Mouse (Mus musculus): ENCODE measurements at regions not wholly inside any gene's neighbourhood (a gene's known extent, or its start where the extent isn't known, plus 50 kb on each side); places are given as distances from the start of the nearest gene placed in this dataset.
A peak's percentile ranks its signal among the peaks of the same experiment; 100 is the strongest.

GRCm38 (mm10) chr13:16320392-16320791 is 308.7 kb downstream of the Inhba start:
- TF ChIP-seq CTCF (IDR thresholded peaks at IDR 0.05) = no peak
- no peak overlapping the region for H3K4me3 ChIP-seq
- no peak for DNase-seq (ENCODE audit: extremely low spot score in 1 of 2, low spot score in 2 of 2)
- no peak overlapping the region for H3K27ac ChIP-seq
- intact Hi-C loops (cut with DNase I) = no loop called here

GRCm38 (mm10) chr13:16325661-16326060 is 314.0 kb downstream of the Inhba start:
- DNase-seq (ENCODE audit: extremely low spot score in 1 of 2, low spot score in 2 of 2) = no peak
- intact Hi-C loops (cut with DNase I) = no loop called here
- no peak for TF ChIP-seq CTCF (IDR thresholded peaks at IDR 0.05)
- H3K4me3 ChIP-seq = no peak overlapping the region
- no peak overlapping the region for H3K27ac ChIP-seq

- no peak overlapping the region for H3K27ac ChIP-seq
- intact Hi-C loops (cut with DNase I) = no loop called here
Observed at GRCm38 (mm10) chr13:16341727-16342126, 330.1 kb downstream of the Inhba start.

GRCm38 (mm10) chr13:16342171-16342570 is 330.5 kb downstream of the Inhba start:
- intact Hi-C loops (cut with DNase I) = no loop called here
- H3K27ac ChIP-seq = no peak overlapping the region
- DNase-seq (ENCODE audit: extremely low spot score in 1 of 2, low spot score in 2 of 2) = no peak
- TF ChIP-seq CTCF (IDR thresholded peaks at IDR 0.05) = no peak
- H3K4me3 ChIP-seq = no peak overlapping the region

More at GRCm38 (mm10) chr13:16341727-16342126, 330.1 kb downstream of the Inhba start:
- no peak overlapping the region for H3K4me3 ChIP-seq
- no peak for DNase-seq (ENCODE audit: extremely low spot score in 1 of 2, low spot score in 2 of 2)
- TF ChIP-seq CTCF (IDR thresholded peaks at IDR 0.05) = no peak

- TF ChIP-seq CTCF (IDR thresholded peaks at IDR 0.05) = no peak
- intact Hi-C loops (cut with DNase I) = no loop called here
- Histone ChIP-seq H3K4me3 (no peak overlapping the region), H3K27ac (no peak overlapping the region)
- no peak for DNase-seq (ENCODE audit: extremely low spot score in 1 of 2, low spot score in 2 of 2)
Observed at GRCm38 (mm10) chr13:16343280-16343945, 331.8 kb downstream of the Inhba start.

GRCm38 (mm10) chr13:16349353-16349752 is 337.7 kb downstream of the Inhba start:
- TF ChIP-seq CTCF (IDR thresholded peaks at IDR 0.05) = no peak
- no peak for DNase-seq (ENCODE audit: extremely low spot score in 1 of 2, low spot score in 2 of 2)
- Histone ChIP-seq H3K4me3 (no peak overlapping the region), H3K27ac (no peak overlapping the region; the same call in 1 of the 2 replicates)
- intact Hi-C loops (cut with DNase I) = no loop called here

- intact Hi-C loops (cut with DNase I) = loop anchor here (10.0 kb wide), 1 partner anchor 395 kb away; no protein-coding TSS in a partner anchor
- no peak for TF ChIP-seq CTCF (IDR thresholded peaks at IDR 0.05)
- no peak for DNase-seq (ENCODE audit: extremely low spot score in 1 of 2, low spot score in 2 of 2)
- no peak overlapping the region for H3K4me3 ChIP-seq
- no peak overlapping the region for H3K27ac ChIP-seq
Observed at GRCm38 (mm10) chr13:16350061-16350460, 338.4 kb downstream of the Inhba start.

- intact Hi-C loops (cut with DNase I) = loop anchor here (5.0 to 10.0 kb wide), 4 partner anchors 187 to 389 kb away; no protein-coding TSS in a partner anchor
- no peak overlapping the region for H3K4me3 ChIP-seq
- TF ChIP-seq CTCF (IDR thresholded peaks at IDR 0.05) = no peak
- DNase-seq (ENCODE audit: extremely low spot score in 1 of 2, low spot score in 2 of 2) = no peak
- no peak overlapping the region for H3K27ac ChIP-seq
Observed at GRCm38 (mm10) chr13:16355316-16355715, 343.7 kb downstream of the Inhba start.

GRCm38 (mm10) chr13:16379492-16379891 is 367.8 kb downstream of the Inhba start:
- H3K4me3 ChIP-seq = no peak overlapping the region
- intact Hi-C loops (cut with DNase I) = no loop called here
- TF ChIP-seq CTCF (IDR thresholded peaks at IDR 0.05) = no peak
- DNase-seq (ENCODE audit: extremely low spot score in 1 of 2, low spot score in 2 of 2) = no peak
- no peak overlapping the region for H3K27ac ChIP-seq

GRCm38 (mm10) chr13:16379949-16380348 is 368.3 kb downstream of the Inhba start:
- DNase-seq (ENCODE audit: extremely low spot score in 1 of 2, low spot score in 2 of 2) = no peak
- no peak for TF ChIP-seq CTCF (IDR thresholded peaks at IDR 0.05)
- H3K27ac ChIP-seq = no peak overlapping the region
- no peak overlapping the region for H3K4me3 ChIP-seq
- intact Hi-C loops (cut with DNase I) = no loop called here

GRCm38 (mm10) chr13:16382936-16383511 is 371.4 kb downstream of the Inhba start:
- peak in 1 of 2 experiments; percentile 10 for DNase-seq (ENCODE audit: extremely low spot score in 1 of 2, low spot score in 2 of 2)
- no peak for TF ChIP-seq CTCF (IDR thresholded peaks at IDR 0.05)
- Histone ChIP-seq H3K27ac (no peak overlapping the region), H3K4me3 (no peak overlapping the region)
- intact Hi-C loops (cut with DNase I) = no loop called here

GRCm38 (mm10) chr13:16416356-16417019 is 404.8 kb downstream of the Inhba start:
- Histone ChIP-seq H3K27ac (no peak overlapping the region), H3K4me3 (no peak overlapping the region)
- no peak for TF ChIP-seq CTCF (IDR thresholded peaks at IDR 0.05)
- DNase-seq (ENCODE audit: extremely low spot score in 1 of 2, low spot score in 2 of 2) = no peak
- intact Hi-C loops (cut with DNase I) = no loop called here
